Mouse (Mus musculus): ENCODE results near the gene Dhrs13. TPM values are rescaled to one million over a fixed set of nuclear protein-coding genes. Genes with fewer than 3 reads are reported as not detected.

Dhrs13 gene
- polyA plus RNA-seq, 1 experiment from 2014 or later = 18.8 TPM

- no peaks in the 10 kb centered on the region for H3K4me1 ChIP-seq (replicated peaks; ENCODE audit: control insufficient read depth, insufficient read depth, low read length)
- H3K9me3 ChIP-seq (ENCODE audit: control insufficient read depth, low read length) = no peaks in the 10 kb centered on the region
- no peak overlapping the region for H3K4me2 ChIP-seq (ENCODE audit: low read depth, low read length, severe bottlenecking)
- 90% methylated on average over 1 of the region's 1 CpGs for WGBS
- no peaks in the 10 kb centered on the region for H3K27me3 ChIP-seq (ENCODE audit: control insufficient read depth, insufficient read depth, low read length)
- DNase-seq (ENCODE audit: low spot score) (no peak), ATAC-seq (replicated peaks; ENCODE audit: low FRiP score) (no peak)
- no peak overlapping the region for H3K9ac ChIP-seq (ENCODE audit: low read length)
- no peak overlapping the region for H3K27ac ChIP-seq (ENCODE audit: low read depth, low read length)
- no peaks in the 10 kb centered on the region; the same call in 1 of the 2 replicates for H3K36me3 ChIP-seq (ENCODE audit: control insufficient read depth, insufficient read depth, low read length)
- H3K4me3 ChIP-seq (ENCODE audit: low read depth, low read length) = no peak overlapping the region
Observed at GRCm38 (mm10) chr11:77995556-77995955, 36.5 kb upstream of the Dhrs13 start.

GRCm38 (mm10) chr11:78006446-78006845, 25.6 kb upstream of the Dhrs13 start:
- H3K27me3 ChIP-seq (ENCODE audit: control insufficient read depth, insufficient read depth, low read length) = no peaks in the 10 kb centered on the region
- 96% methylated on average over 5 of the region's 5 CpGs for WGBS
- DNase-seq (ENCODE audit: low spot score) = no peak
- peaks cover 25% of the 10 kb centered on the region; the same call in 1 of the 2 replicates for H3K36me3 ChIP-seq (ENCODE audit: control insufficient read depth, insufficient read depth, low read length)
- no peak overlapping the region for H3K27ac ChIP-seq (ENCODE audit: low read depth, low read length)
- no peak overlapping the region for H3K9ac ChIP-seq (ENCODE audit: low read length)
- ATAC-seq (replicated peaks; ENCODE audit: low FRiP score) = no peak
- no peak overlapping the region for H3K4me2 ChIP-seq (ENCODE audit: low read depth, low read length, severe bottlenecking)
- H3K4me1 ChIP-seq (replicated peaks; ENCODE audit: control insufficient read depth, insufficient read depth, low read length) = no peaks in the 10 kb centered on the region
- H3K9me3 ChIP-seq (ENCODE audit: control insufficient read depth, low read length) = no peaks in the 10 kb centered on the region
- no peak overlapping the region for H3K4me3 ChIP-seq (ENCODE audit: low read depth, low read length)

GRCm38 (mm10) chr11:78019676-78020075, 12.4 kb upstream of the Dhrs13 start:
- Histone ChIP-seq H3K9ac (ENCODE audit: low read length) (no peak overlapping the region), H3K9me3 (ENCODE audit: control insufficient read depth, low read length) (no peaks in the 10 kb centered on the region), H3K27me3 (ENCODE audit: control insufficient read depth, insufficient read depth, low read length) (no peaks in the 10 kb centered on the region), H3K36me3 (ENCODE audit: control insufficient read depth, insufficient read depth, low read length) (peaks cover 30% of the 10 kb centered on the region), H3K4me2 (ENCODE audit: low read depth, low read length, severe bottlenecking) (no peak overlapping the region), H3K27ac (ENCODE audit: low read depth, low read length) (no peak overlapping the region), H3K4me1 (replicated peaks; ENCODE audit: control insufficient read depth, insufficient read depth, low read length) (no peaks in the 10 kb centered on the region), H3K4me3 (ENCODE audit: low read depth, low read length) (no peak overlapping the region)
- WGBS = 26% methylated on average over 4 of the region's 4 CpGs
- peak; percentile 87 for DNase-seq (ENCODE audit: low spot score)
- no peak for ATAC-seq (replicated peaks; ENCODE audit: low FRiP score)

- ATAC-seq (replicated peaks; ENCODE audit: low FRiP score) = no peak
Observed at GRCm38 (mm10) chr11:78023607-78024006, 8.5 kb upstream of the Dhrs13 start.

GRCm38 (mm10) chr11:78029240-78029639, 2.8 kb upstream of the Dhrs13 start:
- Histone ChIP-seq H3K4me3 (ENCODE audit: low read depth, low read length) (no peak overlapping the region), H3K4me2 (ENCODE audit: low read depth, low read length, severe bottlenecking) (no peak overlapping the region), H3K36me3 (ENCODE audit: control insufficient read depth, insufficient read depth, low read length) (peaks cover 14% of the 10 kb centered on the region), H3K9ac (ENCODE audit: low read length) (no peak overlapping the region), H3K27me3 (ENCODE audit: control insufficient read depth, insufficient read depth, low read length) (no peaks in the 10 kb centered on the region), H3K4me1 (replicated peaks; ENCODE audit: control insufficient read depth, insufficient read depth, low read length) (peaks cover 5% of the 10 kb centered on the region), H3K27ac (ENCODE audit: low read depth, low read length) (no peak overlapping the region), H3K9me3 (ENCODE audit: control insufficient read depth, low read length) (no peaks in the 10 kb centered on the region)
- ATAC-seq (replicated peaks; ENCODE audit: low FRiP score) (no peak), DNase-seq (ENCODE audit: low spot score) (no peak)
- 92% methylated on average over 8 of the region's 8 CpGs for WGBS

More at GRCm38 (mm10) chr11:78023607-78024006, 8.5 kb upstream of the Dhrs13 start:
- H3K4me3 ChIP-seq (ENCODE audit: low read depth, low read length) = no peak overlapping the region
- no peaks in the 10 kb centered on the region for H3K27me3 ChIP-seq (ENCODE audit: control insufficient read depth, insufficient read depth, low read length)
- no peaks in the 10 kb centered on the region for H3K4me1 ChIP-seq (replicated peaks; ENCODE audit: control insufficient read depth, insufficient read depth, low read length)
- H3K4me2 ChIP-seq (ENCODE audit: low read depth, low read length, severe bottlenecking) = no peak overlapping the region
- H3K9me3 ChIP-seq (ENCODE audit: control insufficient read depth, low read length) = no peaks in the 10 kb centered on the region
- DNase-seq (ENCODE audit: low spot score) = peak; percentile 70
- H3K36me3 ChIP-seq (ENCODE audit: control insufficient read depth, insufficient read depth, low read length) = peaks cover 27% of the 10 kb centered on the region
- no peak overlapping the region for H3K27ac ChIP-seq (ENCODE audit: low read depth, low read length)
- no peak overlapping the region for H3K9ac ChIP-seq (ENCODE audit: low read length)
- WGBS = 86% methylated on average over 8 of the region's 8 CpGs

- peak; percentile 35 for DNase-seq (ENCODE audit: low spot score)
- Histone ChIP-seq H3K27me3 (ENCODE audit: control insufficient read depth, insufficient read depth, low read length) (no peaks in the 10 kb centered on the region), H3K27ac (ENCODE audit: low read depth, low read length) (no peak overlapping the region), H3K4me3 (ENCODE audit: low read depth, low read length) (no peak overlapping the region), H3K4me2 (ENCODE audit: low read depth, low read length, severe bottlenecking) (no peak overlapping the region), H3K4me1 (replicated peaks; ENCODE audit: control insufficient read depth, insufficient read depth, low read length) (peaks cover 5% of the 10 kb centered on the region), H3K36me3 (ENCODE audit: control insufficient read depth, insufficient read depth, low read length) (peaks cover 14% of the 10 kb centered on the region), H3K9me3 (ENCODE audit: control insufficient read depth, low read length) (no peaks in the 10 kb centered on the region), H3K9ac (ENCODE audit: low read length) (no peak overlapping the region)
- WGBS = 72% methylated on average over 2 of the region's 2 CpGs
- no peak for ATAC-seq (replicated peaks; ENCODE audit: low FRiP score)
Observed at GRCm38 (mm10) chr11:78030600-78030999, 1.5 kb upstream of the Dhrs13 start.

- DNase-seq (ENCODE audit: low spot score) = no peak
- peak overlapping the region; percentile 59; the same call in 1 of the 2 replicates for H3K4me3 ChIP-seq (ENCODE audit: low read depth, low read length)
- peak overlapping the region; percentile 93 for H3K4me2 ChIP-seq (ENCODE audit: low read depth, low read length, severe bottlenecking)
- H3K4me1 ChIP-seq (replicated peaks; ENCODE audit: control insufficient read depth, insufficient read depth, low read length) = peaks cover 5% of the 10 kb centered on the region
- peak overlapping the region; percentile 71; the same call in 1 of the 2 replicates for H3K27ac ChIP-seq (ENCODE audit: low read depth, low read length)
- WGBS = 42% methylated on average over 6 of the region's 6 CpGs
- peaks cover 8% of the 10 kb centered on the region for H3K36me3 ChIP-seq (ENCODE audit: control insufficient read depth, insufficient read depth, low read length)
- no peaks in the 10 kb centered on the region for H3K9me3 ChIP-seq (ENCODE audit: control insufficient read depth, low read length)
- H3K9ac ChIP-seq (ENCODE audit: low read length) = peak overlapping the region; percentile 86
- ATAC-seq (replicated peaks; ENCODE audit: low FRiP score) = no peak
- H3K27me3 ChIP-seq (ENCODE audit: control insufficient read depth, insufficient read depth, low read length) = no peaks in the 10 kb centered on the region
Observed at GRCm38 (mm10) chr11:78031389-78031788, 691 bp upstream of the Dhrs13 start.

- peaks cover 3% of the 10 kb centered on the region for H3K36me3 ChIP-seq (ENCODE audit: control insufficient read depth, insufficient read depth, low read length)
- no peak for DNase-seq (ENCODE audit: low spot score)
- peak overlapping the region; percentile 93 for H3K4me2 ChIP-seq (ENCODE audit: low read depth, low read length, severe bottlenecking)
- peak overlapping the region; percentile 86 for H3K9ac ChIP-seq (ENCODE audit: low read length)
- WGBS = 13% methylated on average over 5 of the region's 5 CpGs
- no peaks in the 10 kb centered on the region for H3K27me3 ChIP-seq (ENCODE audit: control insufficient read depth, insufficient read depth, low read length)
- no peak; the same call in 1 of the 2 replicates for ATAC-seq (replicated peaks; ENCODE audit: low FRiP score)
- H3K4me1 ChIP-seq (replicated peaks; ENCODE audit: control insufficient read depth, insufficient read depth, low read length) = peaks cover 12% of the 10 kb centered on the region
- no peaks in the 10 kb centered on the region for H3K9me3 ChIP-seq (ENCODE audit: control insufficient read depth, low read length)
- peak overlapping the region; percentile 71 for H3K27ac ChIP-seq (ENCODE audit: low read depth, low read length)
- peak overlapping the region; percentile 59 for H3K4me3 ChIP-seq (ENCODE audit: low read depth, low read length)
Observed at GRCm38 (mm10) chr11:78032809-78033195, 722 bp downstream of the Dhrs13 start.

- no peak overlapping the region for H3K27ac ChIP-seq (ENCODE audit: low read depth, low read length)
- WGBS = 93% methylated on average over 23 of the region's 23 CpGs
- ATAC-seq (replicated peaks; ENCODE audit: low FRiP score) (no peak), DNase-seq (ENCODE audit: low spot score) (no peak)
- no peak overlapping the region for H3K4me2 ChIP-seq (ENCODE audit: low read depth, low read length, severe bottlenecking)
- no peak overlapping the region for H3K9ac ChIP-seq (ENCODE audit: low read length)
- no peaks in the 10 kb centered on the region for H3K9me3 ChIP-seq (ENCODE audit: control insufficient read depth, low read length)
- no peaks in the 10 kb centered on the region for H3K27me3 ChIP-seq (ENCODE audit: control insufficient read depth, insufficient read depth, low read length)
- H3K4me1 ChIP-seq (replicated peaks; ENCODE audit: control insufficient read depth, insufficient read depth, low read length) = peaks cover 14% of the 10 kb centered on the region
- no peak overlapping the region for H3K4me3 ChIP-seq (ENCODE audit: low read depth, low read length)
- peaks cover 3% of the 10 kb centered on the region for H3K36me3 ChIP-seq (ENCODE audit: control insufficient read depth, insufficient read depth, low read length)
Observed at GRCm38 (mm10) chr11:78033931-78034617, 2.0 kb downstream of the Dhrs13 start.

Measured in forebrain, embryonic 11.5 days (tissue).